9 mouse cellular contexts compared by ENCODE assay signal in the genomic region with DNA sequence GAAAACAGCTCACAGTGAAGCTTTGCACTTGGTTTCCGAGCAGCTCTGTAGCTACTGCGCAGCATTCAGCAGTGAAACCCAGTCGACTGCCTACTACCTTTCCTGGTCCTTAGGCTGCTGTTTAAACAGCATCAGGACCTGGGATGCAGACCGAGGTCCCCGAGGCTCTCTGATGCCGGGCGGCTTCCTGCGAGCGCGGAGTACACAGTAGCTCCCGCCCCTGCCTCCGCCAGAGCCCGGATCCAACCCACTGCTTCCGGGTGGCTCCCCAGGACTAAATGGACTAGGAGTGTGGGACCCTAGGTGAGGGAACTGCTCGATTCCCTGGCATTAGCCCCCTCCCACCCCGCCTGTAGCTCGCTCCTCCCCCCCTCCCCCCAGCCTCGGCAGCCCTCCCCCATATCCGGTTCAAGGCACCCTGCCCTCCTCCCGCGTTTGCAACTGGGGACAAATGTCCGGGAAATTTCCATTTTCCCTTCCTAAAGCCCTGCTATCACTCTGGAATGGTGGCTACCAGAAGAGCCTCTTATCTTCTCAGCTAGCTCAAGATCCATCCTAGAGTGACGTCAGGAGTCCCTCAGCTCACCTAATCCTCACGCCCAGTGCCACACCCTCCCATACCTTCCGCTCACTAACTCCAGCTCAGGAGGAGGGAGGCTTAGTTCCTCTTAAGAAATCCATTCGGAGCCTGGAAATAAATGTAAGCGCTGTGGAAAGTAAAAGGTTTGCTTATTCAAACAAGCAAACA. TPM values are rescaled to one million over a fixed set of nuclear protein-coding genes. Genes with fewer than 3 reads are reported as not detected.
DNase-seq lines count a peak whose midpoint lies in the region; ATAC-seq and TF ChIP-seq lines count a peak whose summit lies in the region.
"Had no signal": no experiment of that assay in that cellular context is flagged by ENCODE, and none has a peak within 500 bp of the region (broad histone marks: within the 10 kb centered on the region; RNA-seq: fewer than 3 reads in every experiment).

No protein-coding gene starts in this region.

- H3K4me3 ChIP-seq in ES-E14 (ENCODE audit: insufficient read depth in 1 of 2, low read depth in 1 of 2, low read length in 2 of 2, poor library complexity in 1 of 2, severe bottlenecking in 1 of 2), result peak overlapping the region; percentile 73 to 92
- H3K4me3 ChIP-seq in bone marrow macrophage, adult 2 months (ENCODE audit: insufficient read depth, low read length), result peak overlapping the region; percentile 70
- H3K4me3 ChIP-seq in forebrain, embryonic 12.5 days (replicated peaks), result peak overlapping the region; percentile 74

- ATAC-seq in forebrain, embryonic 12.5 days (ENCODE audit: low FRiP score), result peak; percentile 79

- no peaks in the 10 kb centered on the region for H3K36me3 ChIP-seq in ES-E14 (ENCODE audit: control insufficient read depth, insufficient read depth, low read length, poor library complexity, severe bottlenecking)
- no peaks in the 10 kb centered on the region for H3K36me3 ChIP-seq in forebrain, embryonic 12.5 days (replicated peaks)

- no peak for TF ChIP-seq CTCF in bone marrow macrophage, adult 2 months (IDR thresholded peaks at IDR 0.05; ENCODE audit: low read depth, low read length)

- peak overlapping the region; percentile 86 for H3K9ac ChIP-seq in ES-E14 (ENCODE audit: insufficient read depth, low read depth, low read length, poor library complexity, severe bottlenecking)
- peak overlapping the region; percentile 71 for H3K9ac ChIP-seq in forebrain, embryonic 12.5 days

- H3K27me3 ChIP-seq in forebrain, embryonic 12.5 days, result peaks cover 12% of the 10 kb centered on the region

- TF ChIP-seq POLR2A in bone marrow macrophage, adult 2 months (IDR thresholded peaks at IDR 0.05; ENCODE audit: borderline replicate concordance, low read depth, low read length), result no peak

- intact Hi-C loops in heart, postnatal 36 days (cut with DNase I), result no loop called here

- in situ Hi-C loops in ES-E14 (cut with MboI; ENCODE audit: low sequenced_read_pairs in 2 of 2, unreplicated experiment in 2 of 2), result no loop called here

- peak; percentile 65 for DNase-seq in ES-E14 (ENCODE audit: low read depth, low spot score)
- peak; percentile 72 to 80 for DNase-seq in heart, postnatal 36 days
- DNase-seq in layer of hippocampus, postnatal 25 days (ENCODE audit: extremely low spot score in 1 of 2, low spot score in 1 of 2), result peak; percentile 56 to 61
- DNase-seq in lung, postnatal 4 days, result peak; percentile 72 to 77
- DNase-seq in right cerebral cortex, adult 18-20 months, result peak; percentile 77
- peak; percentile 67 for DNase-seq in urinary bladder, adult 2 months (ENCODE audit: low spot score)

- no peaks in the 10 kb centered on the region for H3K9me3 ChIP-seq in ES-E14 (ENCODE audit: control insufficient read depth, insufficient read depth, low read depth, low read length)
- 0 out of 2 replicates have a peak, but pooled peaks cover 3% of the 10 kb centered on the region for H3K9me3 ChIP-seq in forebrain, embryonic 12.5 days

- H3K4me1 ChIP-seq in ES-E14 (ENCODE audit: control insufficient read depth in 2 of 2, insufficient read depth in 2 of 2, low read length in 2 of 2, poor library complexity in 1 of 2), result peaks cover 0 to 15% of the 10 kb centered on the region in 2 experiments; a peak in 3 of 4 replicates
- no peaks in the 10 kb centered on the region; the same call in 1 of the 2 replicates for H3K4me1 ChIP-seq in bone marrow macrophage, adult 2 months (ENCODE audit: control insufficient read depth, insufficient read depth, low read length)
- peaks cover 5% of the 10 kb centered on the region; the same call in 1 of the 2 replicates for H3K4me1 ChIP-seq in forebrain, embryonic 12.5 days

- H3K27ac ChIP-seq in ES-E14 (ENCODE audit: insufficient read depth, low read depth, low read length, poor library complexity, severe bottlenecking), result peak overlapping the region; percentile 62
- peak overlapping the region; percentile 41 for H3K27ac ChIP-seq in bone marrow macrophage, adult 2 months (ENCODE audit: insufficient read depth, low read depth, low read length)
- peak overlapping the region; percentile 89 for H3K27ac ChIP-seq in forebrain, embryonic 12.5 days

- H3K4me2 ChIP-seq in forebrain, embryonic 12.5 days, result peak overlapping the region; percentile 75

- under 1% methylated on average over 26 of the region's 27 CpGs for WGBS in forebrain, embryonic 12.5 days

TF ChIP-seq in ES-E14, 5 proteins besides CTCF, POLR2A, EP300 and RAD21:
- TF ChIP-seq MAFK (IDR thresholded peaks at IDR 0.05; ENCODE audit: insufficient read depth, low read depth, low read length) (no peak), HCFC1 (IDR thresholded peaks at IDR 0.05; ENCODE audit: borderline replicate concordance, insufficient read depth, low read length) (no peak), ZC3H11A (IDR thresholded peaks at IDR 0.05; ENCODE audit: borderline replicate concordance, low read depth, low read length) (no peak), CHD2 (IDR thresholded peaks at IDR 0.05; ENCODE audit: low read depth, low read length) (no peak), ZNF384 (IDR thresholded peaks at IDR 0.05; ENCODE audit: low read depth, low read length) (no peak)
TF ChIP-seq in ES-E14: peak in this region for 0.

RNA-seq across cellular contexts. Expression of gene Haao, which starts 14.5 kb away (rescaled TPM):
- 0.54 and 0.79 TPM in 2 replicates for total RNA-seq in ES-E14 (2012; rRNA removed)
- 0.79 and 1.6 TPM in 2 replicates for polyA plus RNA-seq in bone marrow macrophage, adult 2 months (2012; ENCODE audit: insufficient read depth, insufficient read length, missing spikeins)
- not detected in 2 replicates for polyA plus RNA-seq in forebrain, embryonic 12.5 days (2016; fragmentation: Nextera tagmentation; extraction: Ambion mirVana)
- under 1 TPM; 0.27 to 0.53 TPM for total RNA-seq in heart, postnatal 36 days (2021)
- total RNA-seq in layer of hippocampus, postnatal 25 days (2021), result not detected
- 0.69 and 0.81 TPM in 2 replicates for polyA plus RNA-seq in urinary bladder, adult 2 months (2012; rRNA removed)
- total RNA-seq: gastrocnemius, postnatal 36 days had no signal

Comparison
In these comparisons a context has a peak if more than half of its experiments do, and no peak if none do; other contexts are left out.
1. Peak in every context shown above with its lines: DNase-seq, ATAC-seq, H3K4me3 ChIP-seq and H3K27ac ChIP-seq.